ENCODE assay signal across 28 mouse cellular contexts in the genomic region with DNA sequence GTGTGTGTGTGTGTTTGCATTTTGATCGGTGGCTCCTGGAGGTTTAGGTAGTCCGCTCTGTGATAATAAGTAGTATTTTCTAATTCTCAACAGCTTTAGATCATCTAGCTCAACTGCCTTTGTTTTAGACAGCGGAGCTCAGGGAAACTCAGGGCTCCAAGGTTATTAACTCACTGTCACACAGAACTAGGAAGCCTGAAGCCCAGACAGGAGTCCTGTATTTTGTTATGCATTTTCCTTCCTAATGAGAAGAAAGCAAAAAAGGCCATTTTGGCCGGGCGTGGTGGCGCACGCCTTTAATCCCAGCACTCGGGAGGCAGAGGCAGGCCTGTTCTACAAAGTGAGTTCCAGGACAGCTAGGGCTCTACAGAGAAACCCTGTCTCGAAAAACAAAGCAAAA. TPM values are rescaled to one million over a fixed set of nuclear protein-coding genes. Genes with fewer than 3 reads are reported as not detected.
DNase-seq lines count a peak whose midpoint lies in the region; ATAC-seq and TF ChIP-seq lines count a peak whose summit lies in the region.
"Had no signal": no experiment of that assay in that cellular context is flagged by ENCODE, and none has a peak within 500 bp of the region (broad histone marks: within the 10 kb centered on the region; RNA-seq: fewer than 3 reads in every experiment).

No protein-coding gene starts in this region.

- H3K36me3 ChIP-seq in ES-Bruce4 (ENCODE audit: control insufficient read depth, insufficient read depth, low read length, poor library complexity, severe bottlenecking), result no peaks in the 10 kb centered on the region
- H3K36me3 ChIP-seq in stomach, postnatal 0 days (ENCODE audit: control insufficient read depth, insufficient read depth, low read length), result no peaks in the 10 kb centered on the region
- H3K36me3 ChIP-seq: embryonic facial prominence, embryonic 12.5 days; embryonic facial prominence, embryonic 15.5 days; heart, embryonic 12.5 days; heart, embryonic 15.5 days; hindbrain, embryonic 10.5 days; hindbrain, embryonic 13.5 days; intestine, embryonic 15.5 days had no signal

- no peak overlapping the region for H3K4me3 ChIP-seq in ES-Bruce4 (ENCODE audit: low read depth, low read length)
- H3K4me3 ChIP-seq in stomach, postnatal 0 days (ENCODE audit: low read depth, low read length), result no peak overlapping the region
- H3K4me3 ChIP-seq: embryonic facial prominence, embryonic 12.5 days; embryonic facial prominence, embryonic 15.5 days; heart, embryonic 12.5 days; heart, embryonic 15.5 days; hindbrain, embryonic 10.5 days; hindbrain, embryonic 13.5 days; intestine, embryonic 15.5 days had no signal

- H3K27me3 ChIP-seq in ES-Bruce4 (ENCODE audit: control insufficient read depth, insufficient read depth, low read length, poor library complexity, severe bottlenecking), result no peaks in the 10 kb centered on the region
- H3K27me3 ChIP-seq in stomach, postnatal 0 days (ENCODE audit: control insufficient read depth, insufficient read depth, low read length), result no peaks in the 10 kb centered on the region
- H3K27me3 ChIP-seq: embryonic facial prominence, embryonic 12.5 days; embryonic facial prominence, embryonic 15.5 days; heart, embryonic 12.5 days; heart, embryonic 15.5 days; hindbrain, embryonic 13.5 days; intestine, embryonic 15.5 days; Patski had no signal

- no peak for TF ChIP-seq EP300 in ES-Bruce4 (IDR thresholded peaks at IDR 0.05; ENCODE audit: insufficient read depth, low read depth, low read length)
- no peak for TF ChIP-seq EP300 in stomach, postnatal 0 days (optimal IDR thresholded peaks at IDR 0.05)

- H3K27ac ChIP-seq in ES-Bruce4 (ENCODE audit: insufficient read depth, low read length), result peak overlapping the region; percentile 28; the same call in 1 of the 2 replicates
- 0 out of 2 replicates have a peak overlapping the region, but pooled peaks have one; percentile 18 for H3K27ac ChIP-seq in stomach, postnatal 0 days (replicated peaks)
- H3K27ac ChIP-seq: embryonic facial prominence, embryonic 12.5 days; embryonic facial prominence, embryonic 15.5 days; heart, embryonic 15.5 days; hindbrain, embryonic 10.5 days; hindbrain, embryonic 13.5 days; intestine, embryonic 15.5 days had no signal

- peaks cover under 1% of the 10 kb centered on the region for H3K4me1 ChIP-seq in ES-Bruce4 (ENCODE audit: control insufficient read depth, insufficient read depth, low read length)
- 0 out of 2 replicates have a peak, but pooled peaks cover 4% of the 10 kb centered on the region for H3K4me1 ChIP-seq in stomach, postnatal 0 days (replicated peaks; ENCODE audit: control insufficient read depth, insufficient read depth)

- no peak overlapping the region for H3K4me2 ChIP-seq in stomach, postnatal 0 days (replicated peaks; ENCODE audit: low read depth)
- H3K4me2 ChIP-seq: embryonic facial prominence, embryonic 12.5 days; embryonic facial prominence, embryonic 15.5 days; heart, embryonic 12.5 days; heart, embryonic 15.5 days; hindbrain, embryonic 13.5 days; intestine, embryonic 15.5 days had no signal

- H3K9ac ChIP-seq in ES-Bruce4 (ENCODE audit: low read depth, poor library complexity, severe bottlenecking), result 0 out of 2 replicates have a peak overlapping the region, but pooled peaks have one; percentile 47
- H3K9ac ChIP-seq in stomach, postnatal 0 days (ENCODE audit: low read length), result no peak overlapping the region
- H3K9ac ChIP-seq: embryonic facial prominence, embryonic 12.5 days; embryonic facial prominence, embryonic 15.5 days; heart, embryonic 12.5 days; heart, embryonic 15.5 days; hindbrain, embryonic 13.5 days; intestine, embryonic 15.5 days had no signal

- 69% methylated on average over 9 of the region's 9 CpGs for WGBS in stomach, postnatal 0 days

- TF ChIP-seq CTCF in ES-Bruce4 (IDR thresholded peaks at IDR 0.05; ENCODE audit: low read depth, low read length), result no peak
- TF ChIP-seq CTCF in stomach, postnatal 0 days (IDR thresholded peaks at IDR 0.05; ENCODE audit: low read depth), result no peak

- TF ChIP-seq POLR2A in ES-Bruce4 (IDR thresholded peaks at IDR 0.05; ENCODE audit: insufficient read depth, low read length), result no peak

- ATAC-seq in stomach, postnatal 0 days (ENCODE audit: low FRiP score, low TSS enrichment), result no peak
- ATAC-seq: activated CD4-positive, CD25-positive, alpha-beta regulatory T cell, adult 4 months; CD4-positive, CD25-positive, alpha-beta regulatory T cell, adult 4 months; forebrain, embryonic 14.5 days; hindbrain, embryonic 16.5 days; intestine, embryonic 15.5 days; Patski had no signal

- DNase-seq in cerebellum, adult 9-10 months, result peak; percentile 7
- no peak for DNase-seq in cerebellum, adult 11-12 months
- DNase-seq in 416B (ENCODE audit: low read depth), result peak; percentile 30
- DNase-seq in stomach, postnatal 0 days (ENCODE audit: low spot score), result no peak
- no peak for DNase-seq in thymus, adult 18-20 months
- DNase-seq in c-Kit-positive CD71-positive TER-119-positive erythroid progenitor cells, embryonic 14.5 days (ENCODE audit: low spot score), result no peak
- DNase-seq: cerebellum, adult 18-20 months; cerebellum, adult 9-11 months; cerebellum, postnatal 25 days; gastrocnemius, postnatal 10 days; gastrocnemius, postnatal 36 days; heart, postnatal 10 days; heart, postnatal 36 days; kidney, adult 11 months had no signal

- H3K9me3 ChIP-seq in ES-Bruce4 (replicated peaks; ENCODE audit: control insufficient read depth, insufficient read depth, low read length, poor library complexity, severe bottlenecking), result no peaks in the 10 kb centered on the region
- no peaks in the 10 kb centered on the region for H3K9me3 ChIP-seq in stomach, postnatal 0 days (ENCODE audit: control insufficient read depth, low read length)
- H3K9me3 ChIP-seq: embryonic facial prominence, embryonic 12.5 days; embryonic facial prominence, embryonic 15.5 days; G1E; heart, embryonic 12.5 days; heart, embryonic 15.5 days; hindbrain, embryonic 10.5 days; hindbrain, embryonic 13.5 days; intestine, embryonic 15.5 days had no signal

RNA-seq across cellular contexts. Expression of a gene that starts 14.7 kb away (rescaled TPM):
- 14.1 and 16.0 TPM in 2 replicates for polyA plus RNA-seq in ES-Bruce4 (2011; ENCODE audit: insufficient read depth, insufficient read length, low read depth, missing spikeins)
- polyA plus RNA-seq in stomach, postnatal 0 days (2015; fragmentation: Nextera tagmentation; extraction: Ambion mirVana), result 4.2 and 4.4 TPM in 2 replicates

RNA-seq across cellular contexts. Expression of a gene that starts 52.1 kb away (rescaled TPM):
- 149 and 150 TPM in 2 replicates for polyA plus RNA-seq in ES-Bruce4 (2011; ENCODE audit: insufficient read depth, insufficient read length, low read depth, missing spikeins)
- 46.9 and 48.0 TPM in 2 replicates for polyA plus RNA-seq in stomach, postnatal 0 days (2015; fragmentation: Nextera tagmentation; extraction: Ambion mirVana)

Comparison
In these comparisons a context has a peak if more than half of its experiments do, and no peak if none do; other contexts are left out.
1. DNase-seq: peak in cerebellum, adult 9-10 months (single experiment) and 416B (single experiment); none in cerebellum, adult 11-12 months (single experiment), stomach, postnatal 0 days (single experiment), thymus, adult 18-20 months (0 of 2) and c-Kit-positive CD71-positive TER-119-positive erythroid progenitor cells, embryonic 14.5 days (single experiment).